11 mouse cellular contexts compared by ENCODE assay signal in the genomic region with DNA sequence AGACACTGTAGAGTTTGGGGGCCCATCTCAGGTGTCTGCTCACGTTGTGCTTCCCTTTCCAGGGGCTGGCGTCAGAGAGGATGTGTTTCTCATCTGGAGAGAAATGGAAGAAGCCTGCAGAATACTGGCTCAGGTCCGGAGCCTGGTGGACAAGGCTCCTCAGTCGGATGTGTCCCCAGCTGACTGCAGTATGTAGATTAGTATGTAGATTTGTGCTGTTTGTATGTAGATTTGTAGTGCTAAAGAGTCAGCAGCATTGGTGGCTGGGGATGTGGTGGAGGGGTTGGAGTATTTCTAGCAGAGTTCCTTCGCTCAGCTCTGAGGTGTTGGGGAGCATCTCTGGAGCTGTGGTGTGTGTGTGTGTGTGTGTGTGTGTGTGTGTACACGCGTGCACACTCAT. TPM values are rescaled to one million over a fixed set of nuclear protein-coding genes. Genes with fewer than 3 reads are reported as not detected.
"Had no signal": no experiment of that assay in that cellular context is flagged by ENCODE, and none has a peak within 500 bp of the region (broad histone marks: within the 10 kb centered on the region; RNA-seq: fewer than 3 reads in every experiment).

No protein-coding gene starts in this region.

- DNase-seq: lung, adult 18-20 months; lung, embryonic 14.5 days; lung, postnatal 10 days; lung, postnatal 4 days; midbrain, embryonic 14.5 days; right cerebral cortex, postnatal 14 days; thymus, adult 18-20 months; thymus, postnatal 14 days; thymus, postnatal 36 days had no signal

RNA-seq across cellular contexts. Expression of a gene that starts 58.8 kb away (rescaled TPM):
- total RNA-seq: megakaryocyte-erythroid progenitor cell, adult 5-6 weeks; monocyte, adult 5-6 weeks had no signal
